Mouse (Mus musculus) central nervous system, embryonic 11.5 days (tissue): ENCODE measurements around the gene Ankrd42. TPM values are rescaled to one million over a fixed set of nuclear protein-coding genes. Genes with fewer than 3 reads are reported as not detected.

ENCODE experiments used
- polyA plus RNA-seq: library from polyadenylated mRNA; depleted of rRNA; stranded (reverse); fragments of >200 nt; gene quantifications from 2 replicates; pipeline ENCODE4 v1.2.3, GENCODE M21; 2012; rRNA removed

The Ankrd42 gene
- polyA plus RNA-seq = 5.4 and 6.5 TPM in 2 replicates

GRCm38 (mm10) chr7:92637021-92637625 is at the start of gene Ankrd42:
Gene Ankrd42, minus strand, starts transcription at chr7:92637142.

DNA sequence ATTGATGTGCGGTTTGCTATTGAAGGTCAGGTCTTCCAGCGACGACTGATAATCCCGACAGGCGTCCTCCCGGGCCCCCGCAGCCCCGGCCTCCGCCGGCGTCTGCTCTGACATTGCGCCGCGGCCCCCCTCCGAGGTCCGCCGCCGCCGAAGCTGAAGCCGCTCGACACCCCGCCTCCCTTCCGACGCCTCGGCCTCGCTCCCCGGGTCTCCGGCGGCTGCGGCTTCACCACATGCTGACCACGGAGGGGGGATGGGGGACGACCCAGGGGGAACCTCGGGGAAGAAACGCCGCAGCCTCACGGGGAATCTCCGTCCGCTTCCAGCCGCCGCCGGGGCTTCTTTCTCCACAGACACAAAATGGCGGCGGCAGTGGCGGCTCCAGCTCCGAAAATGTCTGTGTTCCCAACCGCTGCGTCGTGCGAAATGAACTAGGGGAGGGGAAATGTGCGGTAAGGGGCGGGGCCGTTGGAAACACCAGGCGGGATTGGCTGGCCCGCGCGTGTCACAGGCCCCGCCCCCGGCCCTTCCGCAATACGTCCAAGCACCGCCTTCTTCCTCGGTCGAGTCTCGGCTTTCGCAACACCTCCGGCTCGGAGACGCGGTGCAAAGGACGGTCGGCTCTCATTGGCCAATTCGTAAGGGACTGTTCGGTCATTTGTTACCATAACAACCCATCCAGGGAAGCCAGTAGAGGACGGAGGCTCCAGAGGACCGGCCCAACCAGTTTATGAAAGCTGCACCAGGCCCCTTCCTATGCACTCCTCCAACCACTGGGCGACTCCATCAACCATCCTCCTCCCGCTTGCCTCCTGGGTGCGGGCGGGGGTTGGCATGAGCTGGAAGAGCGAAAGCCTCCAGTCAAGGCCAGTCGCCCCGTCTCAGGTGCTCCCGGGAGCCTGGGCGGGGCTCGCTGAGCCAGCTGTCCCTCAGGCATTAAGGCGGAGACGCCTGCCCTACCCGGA is 32.8 kb upstream of the Ankrd42 start, which contains the start of gene Pcf11:
Pcf11 (minus strand) TSS at position 428 of the 965 bp plus-strand sequence.

DNA sequence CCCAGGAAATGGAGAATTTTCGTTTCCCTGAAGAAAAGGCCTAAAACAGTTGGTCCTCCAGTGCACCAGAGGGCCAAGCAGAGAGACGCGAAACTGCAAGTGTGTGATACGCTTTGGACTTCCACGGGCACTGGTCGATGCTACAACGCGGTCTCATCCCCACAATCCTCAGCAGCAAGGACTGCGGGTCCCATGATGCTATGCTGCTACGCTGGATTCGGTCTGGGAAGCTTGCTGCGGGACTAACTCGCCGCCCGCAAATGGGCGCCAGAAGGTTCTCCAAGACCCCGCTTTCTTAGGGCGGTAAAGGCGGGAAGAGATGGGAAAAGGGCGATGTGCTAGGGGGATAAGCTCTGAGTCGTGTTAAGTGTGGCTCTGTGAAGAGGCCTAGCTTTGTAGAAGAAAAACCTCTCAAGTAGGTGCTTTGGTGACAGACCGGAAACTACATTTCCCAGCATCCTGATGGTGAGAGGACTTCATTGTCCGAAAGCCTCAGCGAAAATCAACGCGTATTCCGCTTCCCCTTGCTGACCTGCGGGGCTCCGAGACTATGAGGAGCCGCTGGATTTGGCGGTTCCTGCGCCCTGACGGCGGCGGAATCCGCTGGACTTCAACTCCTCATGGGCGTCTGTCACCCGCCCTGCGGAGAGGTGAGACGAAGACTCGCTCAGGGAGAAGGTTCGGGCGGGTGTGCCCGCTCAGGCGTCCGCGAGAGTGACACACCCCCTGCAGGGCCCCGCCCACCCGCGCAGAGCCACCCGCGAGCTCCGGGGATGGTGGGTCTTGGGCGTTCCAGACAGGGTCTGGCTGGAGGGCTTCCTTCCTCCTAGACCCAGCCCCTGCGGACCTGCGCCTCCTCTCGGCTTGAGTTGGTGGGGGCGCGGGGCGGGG is 75.7 kb downstream of the Ankrd42 start, which contains the start of gene Ccdc90b:
Ccdc90b (plus strand) TSS at position 164 of the 891 bp plus-strand sequence.

Other genes with a start within 250 kb of the Ankrd42 start
- gene Ccdc90b, start 76.0 kb downstream of the Ankrd42 start, polyA plus RNA-seq = 42.3 and 48.9 TPM in 2 replicates
- gene Pcf11, start 32.8 kb upstream of the Ankrd42 start, polyA plus RNA-seq = 37.4 and 44.2 TPM in 2 replicates
- 7.0 and 10.7 TPM in 2 replicates for gene Rab30, start 104.5 kb upstream of the Ankrd42 start, polyA plus RNA-seq
- gene Ddias, start 237.1 kb upstream of the Ankrd42 start, polyA plus RNA-seq = 6.7 and 8.9 TPM in 2 replicates
- 13.8 and 25.6 TPM in 2 replicates for gene Prcp, start 237.3 kb upstream of the Ankrd42 start, polyA plus RNA-seq